Mouse (Mus musculus): Measurements from ENCODE around the gene Lrrc28.

Gene Lrrc28

DNA sequence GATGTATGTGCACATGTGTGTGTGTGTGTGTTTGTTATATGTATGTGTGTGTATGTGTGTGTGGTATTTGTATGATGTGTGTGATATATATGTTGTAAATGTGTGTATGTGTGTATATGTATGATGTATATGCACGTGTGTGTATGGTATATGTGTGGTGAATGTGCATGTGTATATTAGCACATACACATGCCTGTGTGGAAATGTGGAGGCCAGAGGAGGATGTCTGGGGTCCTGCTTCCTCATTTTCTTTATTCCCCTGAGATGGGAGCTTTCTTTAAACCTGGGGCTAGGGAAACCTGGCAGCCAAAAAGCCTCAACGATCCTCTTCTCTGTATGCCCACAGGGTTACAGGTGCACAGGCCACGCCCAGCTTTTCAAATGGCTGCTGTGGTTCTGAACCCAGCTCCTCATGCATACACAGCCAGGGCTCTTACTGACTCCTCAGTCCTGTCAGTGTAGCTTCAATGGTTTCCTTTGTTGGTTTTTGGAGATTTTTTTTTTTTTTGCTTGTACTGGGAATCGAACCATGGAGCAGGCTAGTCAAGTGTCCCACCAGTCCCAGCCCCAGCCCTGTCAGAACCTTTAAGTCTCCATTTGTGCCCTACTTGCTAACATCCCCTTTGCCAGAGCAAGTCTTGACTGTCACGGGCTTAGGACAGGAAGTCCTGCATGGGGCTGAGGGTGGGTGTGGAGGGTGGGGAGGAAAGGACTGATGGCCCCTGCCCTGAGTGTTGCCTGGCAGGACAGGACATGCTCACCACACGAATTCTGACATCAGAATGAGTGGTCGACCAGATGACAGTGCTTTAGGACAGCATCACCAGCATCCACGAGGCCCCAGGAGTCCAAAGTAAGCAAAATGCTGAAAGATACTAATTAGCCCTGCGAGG is 151.0 kb downstream of the Lrrc28 start:
- DNase-seq (ENCODE audit: extremely low spot score, low read depth, low spot score): no peak

DNA sequence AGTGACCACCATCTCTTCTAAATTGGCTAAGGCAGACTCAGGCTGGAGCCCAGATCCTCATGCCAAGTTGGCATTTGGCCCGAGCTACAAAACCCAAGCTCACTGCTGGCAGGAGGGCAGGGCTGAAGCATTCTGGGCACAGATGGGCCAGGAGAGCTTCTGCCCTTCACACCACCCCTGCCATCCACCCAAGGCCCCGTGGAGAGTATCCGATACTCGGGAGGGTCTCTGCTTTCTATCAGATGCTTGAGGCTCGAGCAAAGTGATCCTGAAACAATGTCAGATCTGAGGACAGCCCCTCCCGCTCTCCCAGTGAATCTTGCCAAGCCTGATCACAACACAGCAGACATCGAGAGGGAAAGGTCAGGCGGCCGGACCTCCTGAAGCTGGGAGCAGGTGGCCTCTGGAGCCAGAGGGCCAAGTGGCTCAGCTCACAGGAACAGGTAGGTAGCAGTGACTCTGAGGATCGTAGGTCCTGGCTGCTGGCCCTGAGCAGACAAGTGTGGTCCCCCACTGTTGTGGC is 157.1 kb downstream of the Lrrc28 start:
- DNase-seq (ENCODE audit: extremely low spot score, low read depth, low spot score): no peak

DNA sequence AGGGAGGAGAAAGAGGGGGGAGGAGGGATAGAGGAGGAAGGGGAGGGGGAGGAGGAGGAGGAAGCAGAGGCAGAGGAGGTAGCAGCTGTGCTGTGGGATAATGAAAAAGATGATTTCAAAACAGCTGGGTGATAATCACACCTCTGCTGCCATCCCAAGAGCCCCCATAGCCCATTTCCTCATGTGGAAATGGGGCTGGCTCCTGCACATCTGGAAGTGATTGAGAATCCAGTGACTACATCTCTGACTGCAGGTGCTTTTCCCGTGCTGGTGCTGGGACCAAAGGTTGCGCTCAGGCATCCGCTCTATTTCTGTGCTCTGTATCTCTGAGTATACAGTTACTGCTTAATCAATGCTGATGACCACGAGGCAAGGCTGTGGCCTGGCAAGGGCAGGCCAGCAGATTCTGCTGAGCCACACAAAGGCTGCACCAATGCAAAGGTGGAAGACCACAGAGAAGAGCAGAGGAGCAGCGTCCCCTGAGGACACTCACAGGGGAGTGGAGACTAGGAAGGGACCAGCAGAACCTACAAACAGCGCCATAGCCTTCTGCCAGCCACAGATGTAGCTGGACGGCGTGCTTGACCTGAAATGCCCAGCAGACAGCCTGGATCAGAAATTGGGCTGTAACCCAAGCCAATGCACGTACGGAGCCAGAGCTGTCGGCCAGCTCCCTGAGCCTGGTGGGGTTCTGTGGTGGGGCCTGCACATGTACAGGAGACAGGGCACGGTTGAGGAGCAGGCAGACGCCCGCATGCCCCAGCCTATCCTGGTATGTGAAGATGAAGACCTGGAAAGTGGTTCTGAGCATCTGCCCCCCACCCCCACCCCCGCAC is 157.9 kb downstream of the Lrrc28 start:
- no peak for DNase-seq (ENCODE audit: extremely low spot score, low read depth, low spot score)

DNA sequence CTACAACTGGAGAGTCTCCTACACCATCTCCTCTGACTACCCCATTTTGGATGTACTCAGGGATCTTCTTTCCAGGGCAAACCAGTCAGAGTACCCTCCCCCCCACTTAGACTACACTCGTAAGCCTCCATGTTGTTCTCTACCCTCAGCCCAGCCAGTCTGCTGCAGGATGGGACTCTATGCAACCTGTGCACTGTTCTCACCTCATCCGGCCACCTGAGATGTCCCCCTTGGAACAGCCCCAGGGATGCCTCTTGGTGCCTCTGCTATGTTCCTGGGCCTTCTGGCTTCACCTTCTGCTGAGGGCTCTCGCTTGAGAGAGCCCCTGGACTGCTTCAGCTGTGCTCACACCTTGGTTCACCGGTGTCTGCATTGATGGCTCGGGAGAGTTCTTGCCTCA is 158.7 kb downstream of the Lrrc28 start:
- DNase-seq (ENCODE audit: extremely low spot score, low read depth, low spot score): no peak

DNA sequence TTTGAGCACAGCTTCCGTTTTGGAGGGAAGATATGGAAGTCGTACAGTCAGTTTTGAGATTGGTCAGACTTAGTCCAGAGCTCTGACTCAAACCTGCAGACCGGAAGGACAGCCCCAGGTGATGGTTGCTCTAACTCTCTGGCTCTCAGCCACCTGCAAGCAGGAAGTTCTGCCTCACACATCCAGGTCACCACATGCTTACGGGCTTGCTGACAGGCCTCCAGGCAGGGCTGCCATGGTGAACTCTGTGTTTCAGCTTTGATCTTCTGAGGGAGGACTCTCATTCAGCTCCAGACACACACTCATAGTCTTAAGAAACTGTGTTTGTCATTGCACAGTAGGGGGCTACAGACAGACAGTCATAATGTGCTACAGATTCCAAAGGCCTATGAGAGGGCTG is 161.4 kb downstream of the Lrrc28 start:
- no peak for DNase-seq (ENCODE audit: extremely low spot score, low read depth, low spot score)

DNA sequence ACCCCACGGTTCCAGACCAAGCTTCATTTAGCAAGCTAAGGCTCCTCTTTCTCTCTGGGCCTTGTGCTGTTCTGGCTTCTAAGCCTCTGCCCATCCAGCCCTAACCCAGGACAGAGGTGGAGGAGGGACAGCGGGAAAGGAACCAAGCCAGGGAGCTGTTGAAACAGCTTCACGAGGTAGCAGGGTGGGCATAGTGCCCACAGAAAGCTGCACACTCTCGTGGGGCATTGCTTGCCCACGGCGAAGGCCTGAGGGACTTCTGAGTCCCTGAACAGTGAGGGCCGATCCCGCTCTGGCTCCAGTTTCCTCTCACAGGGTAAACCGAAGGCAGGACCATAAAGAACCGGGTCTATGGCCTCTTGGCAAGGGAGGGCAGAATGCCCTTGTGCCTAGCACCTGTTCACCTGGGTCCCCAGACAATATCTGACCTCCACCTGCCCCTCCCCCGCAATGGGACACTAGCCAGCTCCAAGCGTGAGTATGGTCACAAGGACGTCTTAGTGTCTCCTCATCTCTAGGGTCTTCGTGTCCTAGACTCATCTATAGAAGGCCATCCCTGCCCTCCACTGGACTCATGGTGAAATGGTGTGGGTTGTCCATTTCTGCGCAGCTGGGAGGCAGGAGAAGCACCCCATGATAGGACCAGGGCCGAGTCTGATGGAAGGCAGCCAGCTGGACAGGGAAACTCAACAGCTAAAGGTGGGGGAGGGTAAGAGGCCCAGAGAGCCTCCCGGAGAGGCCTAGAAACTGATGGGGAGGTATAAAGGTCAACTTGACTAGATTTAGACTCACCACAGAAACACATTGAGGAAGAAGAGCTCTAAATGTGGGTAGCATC is 165.3 kb downstream of the Lrrc28 start:
- DNase-seq (ENCODE audit: extremely low spot score, low read depth, low spot score): no peak

DNA sequence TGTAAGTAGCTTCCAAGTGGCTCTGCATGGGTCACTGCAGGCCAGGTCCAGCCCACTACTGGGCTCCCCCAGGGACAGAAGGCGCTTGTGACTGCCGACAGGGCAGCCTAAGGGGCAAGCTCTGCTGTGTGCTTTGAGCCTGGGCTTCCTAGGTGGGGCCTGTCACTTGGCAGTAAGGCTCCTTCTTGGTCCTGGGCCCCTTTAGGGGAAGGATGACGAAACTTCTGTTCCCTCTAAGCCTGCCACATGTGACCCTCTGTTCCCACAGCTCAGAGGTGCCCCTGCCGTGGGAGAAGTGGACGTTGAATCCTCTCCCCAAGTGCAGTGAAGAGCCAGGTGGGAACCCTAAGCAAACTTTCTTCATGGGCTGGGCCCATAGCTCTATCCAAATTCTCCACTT is 165.9 kb downstream of the Lrrc28 start:
- DNase-seq (ENCODE audit: extremely low spot score, low read depth, low spot score): no peak

DNA sequence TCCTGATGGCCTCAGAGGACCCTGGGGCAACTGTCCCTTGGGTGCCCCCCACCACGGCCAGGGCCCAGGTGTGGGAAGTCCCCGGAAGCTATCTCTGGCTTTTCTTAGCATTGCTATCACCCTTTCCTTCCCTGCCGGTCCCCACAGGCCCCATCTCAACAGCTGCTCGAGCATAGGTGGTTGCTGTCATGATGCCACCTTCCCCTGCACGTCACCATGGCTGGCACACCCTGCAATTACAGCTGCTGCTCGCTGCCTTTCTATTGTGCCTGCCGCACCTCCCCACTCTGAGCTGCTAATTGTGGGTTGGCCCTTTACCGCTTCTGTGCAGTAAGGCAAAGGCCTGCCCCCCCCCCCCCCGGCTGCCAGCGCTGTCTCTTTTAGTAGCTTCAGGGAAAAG is 167.1 kb downstream of the Lrrc28 start:
- DNase-seq (ENCODE audit: extremely low spot score, low read depth, low spot score): no peak

DNA sequence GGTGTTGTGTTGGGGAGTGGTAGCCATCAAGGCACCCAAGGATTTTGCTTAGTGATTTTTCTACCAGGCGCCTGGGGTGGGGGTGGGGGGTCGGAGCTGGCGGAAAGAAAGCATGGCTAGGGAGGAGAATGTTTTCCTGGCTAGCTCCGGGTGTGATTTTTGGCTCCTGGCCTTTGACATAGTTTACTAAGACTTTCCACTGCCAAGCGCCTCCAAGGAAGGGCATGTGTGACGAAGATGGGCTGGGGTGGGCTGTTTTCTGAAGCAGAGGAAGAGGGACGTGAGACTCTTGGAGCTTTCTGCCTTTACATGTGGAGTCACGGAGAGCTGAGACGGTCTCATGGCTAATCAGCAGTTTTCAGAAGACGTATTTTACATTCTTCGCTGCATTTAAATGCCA is 173.8 kb downstream of the Lrrc28 start:
- no peak for DNase-seq (ENCODE audit: extremely low spot score, low read depth, low spot score)

DNA sequence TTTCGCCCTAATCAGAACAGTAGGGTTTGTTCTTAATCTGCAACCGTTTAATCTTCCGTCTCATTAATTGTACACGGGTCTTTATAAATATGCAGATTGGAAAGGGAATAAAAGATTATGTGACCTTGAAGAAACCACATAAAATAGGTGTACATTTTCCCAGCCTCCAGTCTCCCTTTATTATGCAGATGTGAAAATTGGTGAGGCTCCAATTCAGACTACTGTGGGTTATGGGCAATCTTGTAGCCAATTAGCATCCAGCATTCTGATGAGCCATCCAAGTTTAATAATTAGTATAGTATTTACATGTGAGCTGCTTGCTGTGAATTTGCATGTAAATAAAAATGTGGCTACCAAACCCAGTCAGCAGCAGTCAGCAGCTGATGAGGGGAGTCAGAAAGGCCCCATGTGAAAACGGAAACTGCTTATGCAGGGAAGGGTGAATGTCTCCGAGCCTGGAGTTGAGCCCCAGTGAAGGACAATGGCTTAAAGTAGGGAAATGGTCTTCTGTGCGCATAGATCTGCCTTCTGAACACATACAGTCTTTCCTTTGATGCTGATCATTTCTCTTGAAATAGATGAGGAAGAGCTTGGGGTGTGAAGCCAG is 176.2 kb downstream of the Lrrc28 start:
- DNase-seq (ENCODE audit: extremely low spot score, low read depth, low spot score): no peak

DNA sequence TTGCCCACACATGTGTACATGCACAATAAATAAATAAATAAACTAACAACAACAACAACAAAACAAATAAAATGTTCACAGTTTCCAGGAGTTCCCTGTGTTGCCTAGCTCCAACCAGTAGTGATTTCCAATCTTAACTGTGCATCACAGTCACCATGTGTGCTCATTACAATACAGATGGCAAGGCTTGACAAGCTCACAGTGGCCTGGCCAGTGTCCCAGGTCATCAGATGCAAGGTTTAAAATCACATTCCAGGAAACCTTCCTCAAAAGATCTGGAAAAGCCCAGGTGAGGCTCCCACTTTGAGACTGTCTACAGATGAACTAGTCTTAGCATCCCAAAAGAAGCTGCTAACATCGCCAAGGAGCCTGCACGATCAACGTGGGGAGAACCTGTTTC is 176.9 kb downstream of the Lrrc28 start:
- DNase-seq (ENCODE audit: extremely low spot score, low read depth, low spot score): no peak

DNA sequence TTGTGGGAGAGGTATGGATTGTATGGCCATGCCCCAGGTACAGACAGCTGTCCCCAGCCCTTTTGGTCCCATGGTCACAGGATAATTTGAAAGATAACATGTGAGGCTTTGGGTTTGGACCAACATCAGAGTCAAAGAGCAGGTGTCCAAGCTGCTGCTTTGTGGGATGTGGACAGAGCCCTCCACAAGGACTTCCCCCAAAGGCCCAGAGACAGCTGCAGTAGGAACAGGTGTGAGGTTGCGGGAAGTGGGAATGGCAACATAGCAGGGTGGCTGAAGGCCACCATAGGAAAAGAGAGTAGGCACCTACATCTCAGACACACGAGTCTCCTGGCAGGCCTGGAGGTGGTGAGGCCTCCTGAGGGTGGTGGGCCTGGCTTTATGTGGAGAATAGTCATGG is 178.7 kb downstream of the Lrrc28 start:
- no peak for DNase-seq (ENCODE audit: extremely low spot score, low read depth, low spot score)

DNA sequence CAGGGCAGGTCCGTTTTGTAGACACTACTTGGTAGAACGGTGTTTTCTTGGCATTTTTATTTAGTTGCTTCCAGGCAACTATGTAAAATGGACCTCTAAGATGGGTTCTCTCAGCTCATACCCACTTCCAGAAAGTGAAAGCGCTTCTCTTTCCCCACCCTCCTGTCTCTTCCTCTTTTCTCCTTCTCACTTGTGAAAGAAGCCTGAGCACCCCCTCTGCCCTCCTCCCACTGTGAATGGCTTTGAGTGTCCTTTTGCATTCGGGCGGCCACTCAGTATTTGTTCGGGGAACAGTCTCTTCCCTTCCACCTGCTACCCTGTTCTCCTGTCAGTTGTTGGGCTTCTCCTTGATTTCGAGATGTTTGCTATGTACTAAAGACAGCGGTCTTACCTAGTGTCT is 180.4 kb downstream of the Lrrc28 start:
- no peak for DNase-seq (ENCODE audit: extremely low spot score, low read depth, low spot score)

DNA sequence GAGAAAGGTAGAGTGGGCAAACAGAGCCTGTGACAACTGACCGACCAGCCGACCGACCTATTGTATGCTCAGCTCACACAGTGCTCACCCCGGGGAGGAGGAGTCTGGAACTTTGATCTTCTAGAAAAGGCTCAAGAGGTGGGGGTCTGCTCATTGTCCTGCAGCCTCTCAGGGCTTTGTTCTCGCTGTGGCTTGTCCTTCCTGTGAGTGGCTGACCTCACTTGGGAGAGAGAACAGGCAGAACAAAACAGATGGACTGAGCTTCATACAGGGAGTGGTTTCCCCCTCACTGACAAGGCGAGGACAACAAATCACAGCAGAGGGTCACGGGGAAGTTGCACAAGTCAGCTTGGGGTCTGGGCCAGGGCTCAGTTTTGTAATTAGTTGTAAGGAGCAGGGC is 181.5 kb downstream of the Lrrc28 start:
- DNase-seq (ENCODE audit: extremely low spot score, low read depth, low spot score): no peak

Data from hindlimb bud, embryonic 11.5 days (tissue).